Mouse (Mus musculus) bone marrow, adult 2 months (tissue): Measurements from ENCODE around the gene Fgf11.

Source experiments
- CTCF ChIP-seq: fragments of 200-500 bp; IDR thresholded peaks from 2 replicates; pipeline ENCODE4 v1.5.1; 2011; ENCODE audit warnings: low read length, control low read depth; ENCODE audit not compliant: control insufficient read depth, insufficient read depth
- POLR2A ChIP-seq: fragments of 200-500 bp; IDR thresholded peaks from 2 replicates; pipeline ENCODE4 v1.6.1; 2011; ENCODE audit warnings: low read depth, mild to moderate bottlenecking, control low read depth, low read length, borderline replicate concordance; ENCODE audit not compliant: control insufficient read depth

DNA sequence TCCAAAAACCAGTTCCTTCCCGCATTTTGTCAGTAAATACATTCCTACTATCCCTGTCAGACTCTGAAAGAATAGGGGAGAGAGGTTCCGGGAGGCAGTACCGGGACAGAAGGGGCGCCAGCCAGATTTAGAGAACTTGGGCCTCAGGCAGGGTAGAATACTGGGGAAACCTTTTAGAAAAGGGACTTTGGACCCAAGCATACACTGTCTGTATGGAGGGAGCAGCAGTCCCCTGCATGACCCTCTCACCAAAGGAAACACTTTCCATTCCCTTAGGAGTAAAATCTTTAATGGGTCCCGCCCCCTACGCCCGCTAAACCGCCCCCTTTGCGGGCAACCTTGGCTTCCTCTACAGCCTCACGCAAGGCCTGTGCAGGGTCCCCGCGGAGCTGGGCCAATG is 1.7 kb upstream of the Fgf11 start:
- no peak for TF ChIP-seq CTCF
- TF ChIP-seq POLR2A: no peak
